Mouse (Mus musculus) stomach, postnatal 0 days (tissue): ENCODE measurements around the gene Sema6d. TPM values are rescaled to one million over a fixed set of nuclear protein-coding genes. Genes with fewer than 3 reads are reported as not detected.

Experiments
- ATAC-seq: fragments of 200-750 bp; cut with Nextera tagmentation; 2 replicates; pipeline ENCODE4 v1.8.0; 2017; ENCODE audit not compliant: low FRiP score, low TSS enrichment
- DNase-seq: peaks from one replicate; pipeline ENCODE4 v3.0.0-alpha.2; 2016; ENCODE audit warnings: low spot score
- H3K27ac ChIP-seq: fragments of 300-500 bp; sonication (generic); replicated peaks from 2 replicates; pipeline ENCODE4 v1.5.1; 2014; ENCODE audit warnings: mild to moderate bottlenecking, control low read depth
- H3K27me3 ChIP-seq: fragments of 300-500 bp; sonication (generic); 2 replicates; pipeline ENCODE4 v1.6.1; 2014; ENCODE audit warnings: low read length; ENCODE audit not compliant: control insufficient read depth, insufficient read depth
- H3K36me3 ChIP-seq: fragments of 300-500 bp; sonication (generic); 2 replicates; pipeline ENCODE4 v1.6.1; 2014; ENCODE audit warnings: low read length, mixed read lengths; ENCODE audit not compliant: control insufficient read depth, insufficient read depth
- H3K4me1 ChIP-seq: fragments of 300-500 bp; sonication (generic); replicated peaks from 2 replicates; pipeline ENCODE4 v1.6.1; 2014; ENCODE audit warnings: antibody characterized with exemption; ENCODE audit not compliant: control insufficient read depth, insufficient read depth
- H3K4me2 ChIP-seq: fragments of 300-500 bp; sonication (generic); replicated peaks from 2 replicates; pipeline ENCODE4 v1.6.1; 2014; ENCODE audit warnings: low read depth, mild to moderate bottlenecking, control low read depth, moderate library complexity
- H3K4me3 ChIP-seq: fragments of 300-500 bp; sonication (generic); 2 replicates; pipeline ENCODE4 v1.5.1; 2014; ENCODE audit warnings: low read depth, low read length, control low read depth
- H3K9ac ChIP-seq: fragments of 300-500 bp; sonication (generic); 2 replicates; pipeline ENCODE4 v1.6.1; 2014; ENCODE audit warnings: mild to moderate bottlenecking, low read length, control low read depth, mixed read lengths
- H3K9me3 ChIP-seq: fragments of 300-500 bp; sonication (generic); 2 replicates; pipeline ENCODE4 v1.6.1; 2016; ENCODE audit warnings: low read length; ENCODE audit not compliant: control insufficient read depth
- CTCF ChIP-seq: IDR thresholded peaks from 2 replicates; pipeline ENCODE4 v1.5.1; 2016; ENCODE audit warnings: antibody characterized with exemption, low read depth, mild to moderate bottlenecking, moderate library complexity
- EP300 ChIP-seq: optimal IDR thresholded peaks from 2 replicates; pipeline ENCODE3; 2016; ENCODE audit warnings: antibody characterized with exemption
- WGBS: fragments of 180-500 bp; shearing (Covaris S2); extraction: QIAGEN DNeasy Blood & Tissue Kit; methylation state at CpG from one replicate; pipeline ENCODE4 v1.1.7; 2014; 5-methylcytosine and 5-hydroxymethylcytosine counted together
- polyA plus RNA-seq: library from polyadenylated mRNA; unstranded; fragments of >200 nt; fragmentation: Nextera tagmentation; extraction: Ambion mirVana; gene quantifications from 2 replicates; pipeline ENCODE4 v1.2.1, GENCODE M21; 2015

Gene Sema6d
- polyA plus RNA-seq, 1 experiment from 2014 or later = 2.1 TPM

- H3K9ac ChIP-seq = no peak overlapping the region
- ATAC-seq (no peak), DNase-seq (no peak)
- H3K4me2 ChIP-seq = no peak overlapping the region
- H3K27ac ChIP-seq = no peak overlapping the region
- TF ChIP-seq CTCF (no peak), EP300 (no peak)
- no peaks in the 10 kb centered on the region for H3K4me1 ChIP-seq
- H3K36me3 ChIP-seq = no peaks in the 10 kb centered on the region
- no peak overlapping the region for H3K4me3 ChIP-seq
- H3K27me3 ChIP-seq = no peaks in the 10 kb centered on the region
- H3K9me3 ChIP-seq = no peaks in the 10 kb centered on the region
Observed at GRCm38 (mm10) chr2:124477904-124478303, 388.1 kb downstream of the Sema6d start.

- H3K9me3 ChIP-seq = no peaks in the 10 kb centered on the region
- 75% methylated on average over 4 of the region's 4 CpGs for WGBS
- no peaks in the 10 kb centered on the region for H3K36me3 ChIP-seq
- no peaks in the 10 kb centered on the region for H3K27me3 ChIP-seq
- H3K4me3 ChIP-seq = no peak overlapping the region
- H3K9ac ChIP-seq = no peak overlapping the region
- H3K4me1 ChIP-seq = no peaks in the 10 kb centered on the region
- ATAC-seq (no peak), DNase-seq (no peak)
- H3K4me2 ChIP-seq = no peak overlapping the region
- TF ChIP-seq EP300 (no peak), CTCF (no peak)
- no peak overlapping the region for H3K27ac ChIP-seq
Observed at GRCm38 (mm10) chr2:124478526-124478925, 388.8 kb downstream of the Sema6d start.

- DNase-seq (no peak), ATAC-seq (no peak)
- H3K9me3 ChIP-seq = no peaks in the 10 kb centered on the region
- H3K4me3 ChIP-seq = no peak overlapping the region
- no peaks in the 10 kb centered on the region for H3K36me3 ChIP-seq
- no peak overlapping the region for H3K4me2 ChIP-seq
- TF ChIP-seq EP300 = no peak
- no peak for TF ChIP-seq CTCF
- no peaks in the 10 kb centered on the region for H3K27me3 ChIP-seq
- H3K27ac ChIP-seq = no peak overlapping the region
- no peak overlapping the region for H3K9ac ChIP-seq
- 86% methylated on average over 1 of the region's 1 CpGs for WGBS
- no peaks in the 10 kb centered on the region for H3K4me1 ChIP-seq
Observed at GRCm38 (mm10) chr2:124485761-124486160, 396.0 kb downstream of the Sema6d start.

GRCm38 (mm10) chr2:124490010-124490801, 400.4 kb downstream of the Sema6d start:
- Histone ChIP-seq H3K27ac (no peak overlapping the region), H3K36me3 (no peaks in the 10 kb centered on the region), H3K9me3 (no peaks in the 10 kb centered on the region), H3K4me1 (no peaks in the 10 kb centered on the region), H3K27me3 (no peaks in the 10 kb centered on the region), H3K9ac (no peak overlapping the region), H3K4me3 (no peak overlapping the region), H3K4me2 (no peak overlapping the region)
- no peak for TF ChIP-seq CTCF
- TF ChIP-seq EP300 = no peak
- WGBS = 29% methylated on average over 12 of the region's 12 CpGs
- DNase-seq (no peak), ATAC-seq (no peak)

- H3K27ac ChIP-seq = no peak overlapping the region
- no peak overlapping the region for H3K9ac ChIP-seq
- no peak overlapping the region for H3K4me2 ChIP-seq
- no peaks in the 10 kb centered on the region for H3K27me3 ChIP-seq
- no peak overlapping the region for H3K4me3 ChIP-seq
- DNase-seq = no peak
- H3K4me1 ChIP-seq = no peaks in the 10 kb centered on the region
- no peaks in the 10 kb centered on the region for H3K9me3 ChIP-seq
- H3K36me3 ChIP-seq = no peaks in the 10 kb centered on the region
- TF ChIP-seq CTCF (no peak), EP300 (no peak)
- ATAC-seq = no peak
- 41% methylated on average over 1 of the region's 1 CpGs for WGBS
Observed at GRCm38 (mm10) chr2:124495751-124496150, 406.0 kb downstream of the Sema6d start.

- no peak overlapping the region for H3K4me3 ChIP-seq
- H3K9ac ChIP-seq = no peak overlapping the region
- H3K27ac ChIP-seq = no peak overlapping the region
- DNase-seq = no peak
- 88% methylated on average over 1 of the region's 1 CpGs for WGBS
- H3K36me3 ChIP-seq = no peaks in the 10 kb centered on the region
- no peak for ATAC-seq
- TF ChIP-seq CTCF (no peak), EP300 (no peak)
- H3K27me3 ChIP-seq = no peaks in the 10 kb centered on the region
- H3K4me1 ChIP-seq = no peaks in the 10 kb centered on the region
- H3K4me2 ChIP-seq = no peak overlapping the region
- no peaks in the 10 kb centered on the region for H3K9me3 ChIP-seq
Observed at GRCm38 (mm10) chr2:124499670-124500069, 409.9 kb downstream of the Sema6d start.
